In genomic region chr13:55510668-55511491, GRCm38 (mm10) we compare ENCODE assay signal across 8 mouse cellular contexts. TPM values are rescaled to one million over a fixed set of nuclear protein-coding genes. Genes with fewer than 3 reads are reported as not detected.
A peak's percentile ranks its signal among the peaks of the same experiment; 100 is the strongest.
DNase-seq lines count a peak whose midpoint lies in the region; ATAC-seq lines count a peak whose summit lies in the region.

No protein-coding gene starts in this region.

- H3K36me3 ChIP-seq in hindbrain, embryonic 15.5 days = peaks cover 16% of the 10 kb centered on the region
- H3K36me3 ChIP-seq in liver, embryonic 13.5 days = peaks cover 36% of the 10 kb centered on the region
- peaks cover 16% of the 10 kb centered on the region for H3K36me3 ChIP-seq in neural tube, embryonic 11.5 days (ENCODE audit: control insufficient read depth, insufficient read depth, low read length)

- peak; percentile 24 for ATAC-seq in hindbrain, embryonic 15.5 days (ENCODE audit: low FRiP score, low read depth)
- ATAC-seq in liver, embryonic 13.5 days (ENCODE audit: low read depth) = peak; percentile 55
- ATAC-seq in neural tube, embryonic 11.5 days (ENCODE audit: insufficient read depth, low FRiP score, low TSS enrichment) = peak; percentile 17; the same call in 1 of the 2 replicates

- no peaks in the 10 kb centered on the region for H3K9me3 ChIP-seq in hindbrain, embryonic 15.5 days
- H3K9me3 ChIP-seq in liver, embryonic 13.5 days (replicated peaks) = no peaks in the 10 kb centered on the region
- H3K9me3 ChIP-seq in neural tube, embryonic 11.5 days (ENCODE audit: control insufficient read depth, low read length) = no peaks in the 10 kb centered on the region

- H3K4me2 ChIP-seq in hindbrain, embryonic 15.5 days = peak overlapping the region; percentile 79
- H3K4me2 ChIP-seq in liver, embryonic 13.5 days = peak overlapping the region; percentile 97
- H3K4me2 ChIP-seq in neural tube, embryonic 11.5 days (ENCODE audit: low read depth) = peak overlapping the region; percentile 99

- H3K4me1 ChIP-seq in hindbrain, embryonic 15.5 days (replicated peaks) = peaks cover 30% of the 10 kb centered on the region
- H3K4me1 ChIP-seq in liver, embryonic 13.5 days (replicated peaks) = peaks cover 60% of the 10 kb centered on the region
- H3K4me1 ChIP-seq in neural tube, embryonic 11.5 days (ENCODE audit: control insufficient read depth, insufficient read depth, low read length) = peaks cover 28% of the 10 kb centered on the region

- H3K4me3 ChIP-seq in hindbrain, embryonic 15.5 days = no peak overlapping the region
- H3K4me3 ChIP-seq in liver, embryonic 13.5 days (replicated peaks) = 0 out of 2 replicates have a peak overlapping the region, but pooled peaks have one; percentile 75
- H3K4me3 ChIP-seq in neural tube, embryonic 11.5 days (ENCODE audit: low read depth, low read length) = peak overlapping the region; percentile 8; the same call in 1 of the 2 replicates

- peak; percentile 66 for DNase-seq in ES-CJ7 (ENCODE audit: low read depth, low spot score)
- DNase-seq in brain, adult 2 months (ENCODE audit: low read depth, low spot score) = peak; percentile 50
- DNase-seq in gastrocnemius, adult 8-10 months (ENCODE audit: low spot score in 2 of 2) = peak; percentile 78 to 81
- DNase-seq in liver, embryonic 13.5 days = peak; percentile 42
- DNase-seq in neural tube, embryonic 11.5 days (ENCODE audit: low spot score) = peak; percentile 67
- no peak for DNase-seq in natural killer cell, adult 2 months (ENCODE audit: low spot score in 2 of 2)
- no peak for DNase-seq in thymus, postnatal 10 days (ENCODE audit: low spot score in 2 of 2)

- H3K27ac ChIP-seq in hindbrain, embryonic 15.5 days (replicated peaks) = peak overlapping the region; percentile 47; the same call in 1 of the 2 replicates
- H3K27ac ChIP-seq in liver, embryonic 13.5 days = peak overlapping the region; percentile 82
- H3K27ac ChIP-seq in neural tube, embryonic 11.5 days (ENCODE audit: low read depth, low read length) = peak overlapping the region; percentile 60

- no peak overlapping the region for H3K9ac ChIP-seq in hindbrain, embryonic 15.5 days
- peak overlapping the region; percentile 81 for H3K9ac ChIP-seq in liver, embryonic 13.5 days
- H3K9ac ChIP-seq in neural tube, embryonic 11.5 days (ENCODE audit: low read length) = peak overlapping the region; percentile 29; the same call in 1 of the 2 replicates

- no peaks in the 10 kb centered on the region for H3K27me3 ChIP-seq in hindbrain, embryonic 15.5 days
- peaks cover 18% of the 10 kb centered on the region for H3K27me3 ChIP-seq in liver, embryonic 13.5 days
- H3K27me3 ChIP-seq in neural tube, embryonic 11.5 days (ENCODE audit: control insufficient read depth, insufficient read depth, low read length) = no peaks in the 10 kb centered on the region

- WGBS in hindbrain, embryonic 15.5 days = 16% methylated on average over 6 of the region's 6 CpGs
- WGBS in liver, embryonic 13.5 days (ENCODE audit: insufficient replicate concordance) = 5% methylated on average over 6 of the region's 6 CpGs
- 11% methylated on average over 6 of the region's 6 CpGs for WGBS in neural tube, embryonic 11.5 days

RNA-seq across cellular contexts. Expression of gene Pdlim7, which starts 2.6 kb away (rescaled TPM):
- 100 to 1,000 TPM; 476 to 539 (median 493) TPM for total RNA-seq in gastrocnemius, adult 8-10 months (2022)
- polyA plus RNA-seq in hindbrain, embryonic 15.5 days (2015; fragmentation: Nextera tagmentation; extraction: Ambion mirVana) = 158 and 171 TPM in 2 replicates
- 27.5 and 28.8 TPM in 2 replicates for polyA plus RNA-seq in liver, embryonic 13.5 days (2015; fragmentation: Nextera tagmentation; extraction: Ambion mirVana)
- 165 and 172 TPM in 2 replicates for polyA plus RNA-seq in neural tube, embryonic 11.5 days (2014; fragmentation: Nextera tagmentation; extraction: Ambion mirVana)

RNA-seq across cellular contexts. Expression of gene Dok3, which starts 18.2 kb away (rescaled TPM):
- total RNA-seq in gastrocnemius, adult 8-10 months (2022) = 1 to 10 TPM in 1 of 4 experiments, under 1 TPM in 3; 0.61 to 1.1 (median 0.79) TPM
- 5.2 and 5.3 TPM in 2 replicates for polyA plus RNA-seq in hindbrain, embryonic 15.5 days (2015; fragmentation: Nextera tagmentation; extraction: Ambion mirVana)
- 3.4 and 3.8 TPM in 2 replicates for polyA plus RNA-seq in liver, embryonic 13.5 days (2015; fragmentation: Nextera tagmentation; extraction: Ambion mirVana)
- polyA plus RNA-seq in neural tube, embryonic 11.5 days (2014; fragmentation: Nextera tagmentation; extraction: Ambion mirVana) = 2.6 and 2.7 TPM in 2 replicates

RNA-seq across cellular contexts. Expression of gene Dbn1, which starts 23.0 kb away (rescaled TPM):
- total RNA-seq in gastrocnemius, adult 8-10 months (2022) = 1 to 10 TPM; 2.9 to 4.0 (median 3.4) TPM
- polyA plus RNA-seq in hindbrain, embryonic 15.5 days (2015; fragmentation: Nextera tagmentation; extraction: Ambion mirVana) = 498 and 572 TPM in 2 replicates
- polyA plus RNA-seq in liver, embryonic 13.5 days (2015; fragmentation: Nextera tagmentation; extraction: Ambion mirVana) = 11.5 and 12.3 TPM in 2 replicates
- polyA plus RNA-seq in neural tube, embryonic 11.5 days (2014; fragmentation: Nextera tagmentation; extraction: Ambion mirVana) = 362 and 372 TPM in 2 replicates

RNA-seq across cellular contexts. Expression of gene Ddx41, which starts 25.6 kb away (rescaled TPM):
- total RNA-seq in gastrocnemius, adult 8-10 months (2022) = 10 to 100 TPM in 1 of 4 experiments, 1 to 10 TPM in 3; 8.3 to 12.2 (median 9.2) TPM
- polyA plus RNA-seq in hindbrain, embryonic 15.5 days (2015; fragmentation: Nextera tagmentation; extraction: Ambion mirVana) = 54.5 and 58.8 TPM in 2 replicates
- 31.7 and 32.8 TPM in 2 replicates for polyA plus RNA-seq in liver, embryonic 13.5 days (2015; fragmentation: Nextera tagmentation; extraction: Ambion mirVana)
- polyA plus RNA-seq in neural tube, embryonic 11.5 days (2014; fragmentation: Nextera tagmentation; extraction: Ambion mirVana) = 74.5 and 76.3 TPM in 2 replicates

RNA-seq across cellular contexts. Expression of gene Prr7, which starts 46.8 kb away (rescaled TPM):
- under 1 TPM in 2 of 4 experiments, not detected in 2; 0.20 to 0.39 TPM for total RNA-seq in gastrocnemius, adult 8-10 months (2022)
- 4.6 and 5.1 TPM in 2 replicates for polyA plus RNA-seq in hindbrain, embryonic 15.5 days (2015; fragmentation: Nextera tagmentation; extraction: Ambion mirVana)
- polyA plus RNA-seq in liver, embryonic 13.5 days (2015; fragmentation: Nextera tagmentation; extraction: Ambion mirVana) = not detected in 2 replicates
- polyA plus RNA-seq in neural tube, embryonic 11.5 days (2014; fragmentation: Nextera tagmentation; extraction: Ambion mirVana) = 2.2 and 2.6 TPM in 2 replicates

Comparison
In these comparisons a context has a peak if more than half of its experiments do, and no peak if none do; other contexts are left out.
1. DNase-seq: peak in ES-CJ7 (single experiment), brain, adult 2 months (single experiment), gastrocnemius, adult 8-10 months (2 of 2), liver, embryonic 13.5 days (single experiment) and neural tube, embryonic 11.5 days (single experiment); none in natural killer cell, adult 2 months (0 of 2) and thymus, postnatal 10 days (0 of 2).
2. RNA of gene Dbn1, which starts 23.0 kb away (polyA plus RNA-seq): 498 to 572 TPM in hindbrain, embryonic 15.5 days and 362 to 372 TPM in neural tube, embryonic 11.5 days; 11.5 to 12.3 TPM in liver, embryonic 13.5 days; every median in the first group is over 10 times any median in the second.
3. Peak in every context shown above with its lines, with median percentiles within 50 percentile points of each other: ATAC-seq, H3K27ac ChIP-seq and H3K4me2 ChIP-seq.